Mouse (Mus musculus): Measurements from ENCODE around the gene Pla1a. TPM values are rescaled to one million over a fixed set of nuclear protein-coding genes. Genes with fewer than 3 reads are reported as not detected.

Gene Pla1a
- total and polyA plus RNA-seq, 2 experiments from 2014 or later, result 0.74 to 2.5 TPM

DNA sequence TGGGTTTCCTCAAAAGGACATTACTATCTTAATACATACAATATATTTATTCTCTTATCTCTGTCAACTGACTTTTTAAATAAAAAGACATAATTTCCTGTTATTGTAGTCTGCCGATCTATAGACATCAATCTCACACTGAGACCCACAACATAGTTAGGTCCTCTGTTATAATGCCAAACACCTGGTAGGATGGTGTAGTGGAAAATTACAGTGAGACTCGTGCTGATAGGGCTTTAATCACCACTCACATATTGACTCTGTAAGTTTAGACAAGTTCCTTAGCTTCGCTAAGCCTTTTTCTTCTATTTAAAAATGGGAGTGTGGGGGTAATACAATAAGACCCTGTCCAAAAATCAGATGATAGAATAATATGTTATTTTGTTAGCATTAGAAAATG is 73.1 kb downstream of the Pla1a start:
- WGBS, result 80% methylated on average over 3 of the region's 3 CpGs
- H3K36me3 ChIP-seq (ENCODE audit: insufficient read depth), result no peaks in the 10 kb centered on the region
- no peak for TF ChIP-seq CTCF (IDR thresholded peaks at IDR 0.05; ENCODE audit: low read depth)
- H3K4me3 ChIP-seq (ENCODE audit: low read depth, low read length), result no peak overlapping the region
- H3K4me1 ChIP-seq (ENCODE audit: insufficient read depth), result no peaks in the 10 kb centered on the region
- H3K27ac ChIP-seq (ENCODE audit: low read depth, low read length), result no peak overlapping the region
- DNase-seq, result no peak
- no peak overlapping the region for H3K9ac ChIP-seq
- H3K4me2 ChIP-seq (ENCODE audit: low read depth), result no peak overlapping the region
- ATAC-seq, result no peak
- H3K27me3 ChIP-seq (ENCODE audit: insufficient read depth, low read length), result no peaks in the 10 kb centered on the region
- H3K9me3 ChIP-seq (ENCODE audit: low read length), result no peaks in the 10 kb centered on the region

GRCm38 (mm10) chr16:38359241-38359640 is 73.7 kb downstream of the Pla1a start:
- 97% methylated on average over 2 of the region's 2 CpGs for WGBS
- Histone ChIP-seq H3K27ac (ENCODE audit: low read depth, low read length) (no peak overlapping the region), H3K9me3 (ENCODE audit: low read length) (no peaks in the 10 kb centered on the region), H3K4me3 (ENCODE audit: low read depth, low read length) (no peak overlapping the region), H3K4me2 (ENCODE audit: low read depth) (no peak overlapping the region), H3K4me1 (ENCODE audit: insufficient read depth) (no peaks in the 10 kb centered on the region), H3K27me3 (ENCODE audit: insufficient read depth, low read length) (no peaks in the 10 kb centered on the region), H3K9ac (no peak overlapping the region), H3K36me3 (ENCODE audit: insufficient read depth) (no peaks in the 10 kb centered on the region)
- no peak for TF ChIP-seq CTCF (IDR thresholded peaks at IDR 0.05; ENCODE audit: low read depth)
- no peak for ATAC-seq
- DNase-seq, result no peak

DNA sequence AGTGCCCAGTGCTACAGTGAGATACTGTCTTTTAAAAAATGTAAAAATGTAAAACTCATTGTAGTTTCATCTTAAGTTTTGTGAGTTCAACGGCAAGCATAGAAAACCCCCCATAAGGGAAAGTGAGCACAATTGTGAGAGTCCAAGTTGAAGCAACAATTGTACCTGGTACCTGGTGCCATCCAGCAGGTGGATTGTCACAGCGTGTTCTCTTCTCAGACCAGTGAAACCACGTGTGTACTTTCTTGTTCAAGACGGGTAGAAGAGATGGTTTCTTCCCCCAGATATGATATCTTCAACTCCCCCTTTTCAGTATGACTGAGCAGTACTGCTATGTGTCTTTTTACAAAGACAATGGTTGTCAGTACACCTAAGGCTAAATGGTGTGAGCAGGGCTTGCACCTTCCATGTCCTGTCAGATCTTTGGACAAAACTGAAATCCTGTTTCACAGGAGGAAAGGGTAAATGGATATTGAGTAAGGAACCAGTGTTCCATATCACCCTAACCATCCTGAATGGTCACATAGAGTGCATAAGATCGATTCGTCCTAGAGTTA is 74.6 kb downstream of the Pla1a start:
- Histone ChIP-seq H3K27ac (ENCODE audit: low read depth, low read length) (no peak overlapping the region), H3K27me3 (ENCODE audit: insufficient read depth, low read length) (no peaks in the 10 kb centered on the region), H3K4me1 (ENCODE audit: insufficient read depth) (no peaks in the 10 kb centered on the region), H3K4me3 (ENCODE audit: low read depth, low read length) (no peak overlapping the region), H3K9me3 (ENCODE audit: low read length) (no peaks in the 10 kb centered on the region), H3K9ac (no peak overlapping the region), H3K4me2 (ENCODE audit: low read depth) (no peak overlapping the region), H3K36me3 (ENCODE audit: insufficient read depth) (no peaks in the 10 kb centered on the region; the same call in 1 of the 2 replicates)
- no peak for TF ChIP-seq CTCF (IDR thresholded peaks at IDR 0.05; ENCODE audit: low read depth)
- no peak for DNase-seq
- no peak for ATAC-seq
- WGBS, result 85% methylated on average over 6 of the region's 6 CpGs

GRCm38 (mm10) chr16:38354185-38354913 is 78.6 kb downstream of the Pla1a start:
- Histone ChIP-seq H3K36me3 (ENCODE audit: insufficient read depth) (peaks cover 13% of the 10 kb centered on the region), H3K9ac (no peak overlapping the region), H3K27me3 (ENCODE audit: insufficient read depth, low read length) (no peaks in the 10 kb centered on the region), H3K4me1 (ENCODE audit: insufficient read depth) (no peaks in the 10 kb centered on the region), H3K9me3 (ENCODE audit: low read length) (no peaks in the 10 kb centered on the region), H3K4me2 (ENCODE audit: low read depth) (no peak overlapping the region), H3K4me3 (ENCODE audit: low read depth, low read length) (no peak overlapping the region), H3K27ac (ENCODE audit: low read depth, low read length) (no peak overlapping the region)
- no peak for TF ChIP-seq CTCF (IDR thresholded peaks at IDR 0.05; ENCODE audit: low read depth)
- DNase-seq, result no peak
- WGBS, result 95% methylated on average over 5 of the region's 5 CpGs
- no peak for ATAC-seq

GRCm38 (mm10) chr16:38353642-38354041 is 79.3 kb downstream of the Pla1a start:
- 95% methylated on average over 2 of the region's 2 CpGs for WGBS
- H3K36me3 ChIP-seq (ENCODE audit: insufficient read depth), result peaks cover 13% of the 10 kb centered on the region
- no peaks in the 10 kb centered on the region for H3K9me3 ChIP-seq (ENCODE audit: low read length)
- no peak for DNase-seq
- no peak overlapping the region for H3K4me2 ChIP-seq (ENCODE audit: low read depth)
- no peaks in the 10 kb centered on the region for H3K4me1 ChIP-seq (ENCODE audit: insufficient read depth)
- no peak for TF ChIP-seq CTCF (IDR thresholded peaks at IDR 0.05; ENCODE audit: low read depth)
- H3K9ac ChIP-seq, result no peak overlapping the region
- no peaks in the 10 kb centered on the region for H3K27me3 ChIP-seq (ENCODE audit: insufficient read depth, low read length)
- no peak overlapping the region for H3K4me3 ChIP-seq (ENCODE audit: low read depth, low read length)
- no peak overlapping the region for H3K27ac ChIP-seq (ENCODE audit: low read depth, low read length)
- ATAC-seq, result no peak

DNA sequence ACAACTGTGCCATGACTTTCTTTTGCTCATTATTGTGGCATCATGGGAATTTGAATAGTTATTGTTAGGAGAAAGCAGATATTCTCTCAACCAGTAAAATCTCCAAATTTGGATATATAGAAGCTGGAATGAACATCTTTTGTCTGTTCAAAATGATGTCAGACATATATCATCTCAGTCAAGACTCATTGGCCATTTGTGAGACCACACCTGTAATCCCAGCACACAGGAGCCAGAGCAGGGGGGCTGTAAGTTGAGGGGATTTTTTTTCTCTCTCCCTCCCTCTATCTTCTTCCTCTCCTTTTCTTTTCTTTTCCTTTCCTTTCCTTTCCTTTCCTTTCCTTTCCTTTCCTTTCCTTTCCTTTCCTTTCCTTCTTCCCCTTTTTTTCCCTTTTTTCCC is 80.1 kb downstream of the Pla1a start:
- Histone ChIP-seq H3K9ac (no peak overlapping the region), H3K9me3 (ENCODE audit: low read length) (no peaks in the 10 kb centered on the region), H3K36me3 (ENCODE audit: insufficient read depth) (peaks cover 13% of the 10 kb centered on the region), H3K27ac (ENCODE audit: low read depth, low read length) (no peak overlapping the region), H3K4me1 (ENCODE audit: insufficient read depth) (no peaks in the 10 kb centered on the region), H3K4me3 (ENCODE audit: low read depth, low read length) (no peak overlapping the region), H3K27me3 (ENCODE audit: insufficient read depth, low read length) (no peaks in the 10 kb centered on the region), H3K4me2 (ENCODE audit: low read depth) (no peak overlapping the region)
- no peak for DNase-seq
- no peak for ATAC-seq
- TF ChIP-seq CTCF (IDR thresholded peaks at IDR 0.05; ENCODE audit: low read depth), result no peak

GRCm38 (mm10) chr16:38352031-38352430 is 80.9 kb downstream of the Pla1a start:
- H3K9ac ChIP-seq, result no peak overlapping the region

More at GRCm38 (mm10) chr16:38352031-38352430, 80.9 kb downstream of the Pla1a start:
- H3K4me2 ChIP-seq (ENCODE audit: low read depth), result no peak overlapping the region
- 0 out of 2 replicates have a peak, but pooled peaks cover 5% of the 10 kb centered on the region for H3K4me1 ChIP-seq (ENCODE audit: insufficient read depth)
- no peak overlapping the region for H3K4me3 ChIP-seq (ENCODE audit: low read depth, low read length)
- H3K27me3 ChIP-seq (ENCODE audit: insufficient read depth, low read length), result no peaks in the 10 kb centered on the region
- no peak overlapping the region for H3K27ac ChIP-seq (ENCODE audit: low read depth, low read length)
- no peak for TF ChIP-seq CTCF (IDR thresholded peaks at IDR 0.05; ENCODE audit: low read depth)
- no peak for ATAC-seq
- H3K9me3 ChIP-seq (ENCODE audit: low read length), result no peaks in the 10 kb centered on the region
- 75% methylated on average over 7 of the region's 7 CpGs for WGBS
- no peak for DNase-seq
- peaks cover 13% of the 10 kb centered on the region for H3K36me3 ChIP-seq (ENCODE audit: insufficient read depth)
